Mouse (Mus musculus): ENCODE measurements around the gene Mdm2. TPM values are rescaled to one million over a fixed set of nuclear protein-coding genes. Genes with fewer than 3 reads are reported as not detected.

Gene Mdm2
- polyA plus RNA-seq, 1 experiment from 2014 or later = 22.0 TPM

GRCm38 (mm10) chr10:117645487-117645964 lies 65.0 kb downstream of the Mdm2 start:
- 65% methylated on average over 7 of the region's 7 CpGs for WGBS
- H3K9me3 ChIP-seq (replicated peaks; ENCODE audit: low read length) = no peaks in the 10 kb centered on the region
- ATAC-seq (replicated peaks; ENCODE audit: low FRiP score, low read depth) = no peak
- no peak overlapping the region for H3K9ac ChIP-seq (ENCODE audit: low read depth, low read length)
- TF ChIP-seq CTCF (IDR thresholded peaks at IDR 0.05; ENCODE audit: low read depth) = no peak
- no peaks in the 10 kb centered on the region for H3K36me3 ChIP-seq (ENCODE audit: insufficient read depth, low read length)
- H3K4me1 ChIP-seq (replicated peaks; ENCODE audit: insufficient read depth, low read length) = no peaks in the 10 kb centered on the region; the same call in 1 of the 2 replicates
- no peak for DNase-seq (ENCODE audit: low spot score)
- no peaks in the 10 kb centered on the region; the same call in 1 of the 2 replicates for H3K27me3 ChIP-seq (ENCODE audit: insufficient read depth, low read length)
- no peak overlapping the region for H3K27ac ChIP-seq
- H3K4me3 ChIP-seq (replicated peaks; ENCODE audit: low read depth, low read length) = no peak overlapping the region
- no peak overlapping the region for H3K4me2 ChIP-seq (ENCODE audit: low read length)

GRCm38 (mm10) chr10:117644828-117645227 lies 65.7 kb downstream of the Mdm2 start:
- Histone ChIP-seq H3K27me3 (ENCODE audit: insufficient read depth, low read length) (no peaks in the 10 kb centered on the region; the same call in 1 of the 2 replicates), H3K36me3 (ENCODE audit: insufficient read depth, low read length) (no peaks in the 10 kb centered on the region), H3K4me1 (replicated peaks; ENCODE audit: insufficient read depth, low read length) (no peaks in the 10 kb centered on the region; the same call in 1 of the 2 replicates), H3K9me3 (replicated peaks; ENCODE audit: low read length) (no peaks in the 10 kb centered on the region), H3K4me3 (replicated peaks; ENCODE audit: low read depth, low read length) (no peak overlapping the region), H3K27ac (no peak overlapping the region), H3K4me2 (ENCODE audit: low read length) (no peak overlapping the region), H3K9ac (ENCODE audit: low read depth, low read length) (no peak overlapping the region)
- ATAC-seq (replicated peaks; ENCODE audit: low FRiP score, low read depth) = no peak; the same call in 1 of the 2 replicates
- no peak for DNase-seq (ENCODE audit: low spot score)
- TF ChIP-seq CTCF (IDR thresholded peaks at IDR 0.05; ENCODE audit: low read depth) = no peak
- WGBS = 74% methylated on average over 11 of the region's 11 CpGs

GRCm38 (mm10) chr10:117644429-117644748 lies 66.2 kb downstream of the Mdm2 start:
- no peak for DNase-seq (ENCODE audit: low spot score)
- Histone ChIP-seq H3K27ac (no peak overlapping the region), H3K27me3 (ENCODE audit: insufficient read depth, low read length) (no peaks in the 10 kb centered on the region; the same call in 1 of the 2 replicates), H3K9me3 (replicated peaks; ENCODE audit: low read length) (no peaks in the 10 kb centered on the region), H3K36me3 (ENCODE audit: insufficient read depth, low read length) (no peaks in the 10 kb centered on the region), H3K4me3 (replicated peaks; ENCODE audit: low read depth, low read length) (no peak overlapping the region), H3K4me2 (ENCODE audit: low read length) (no peak overlapping the region), H3K4me1 (replicated peaks; ENCODE audit: insufficient read depth, low read length) (no peaks in the 10 kb centered on the region; the same call in 1 of the 2 replicates), H3K9ac (ENCODE audit: low read depth, low read length) (no peak overlapping the region)
- no peak for TF ChIP-seq CTCF (IDR thresholded peaks at IDR 0.05; ENCODE audit: low read depth)
- WGBS = 30% methylated on average over 8 of the region's 8 CpGs
- ATAC-seq (replicated peaks; ENCODE audit: low FRiP score, low read depth) = no peak

GRCm38 (mm10) chr10:117643711-117644428 lies 66.7 kb downstream of the Mdm2 start:
- 71% methylated on average over 12 of the region's 12 CpGs for WGBS
- ATAC-seq (replicated peaks; ENCODE audit: low FRiP score, low read depth) (no peak), DNase-seq (ENCODE audit: low spot score) (no peak)
- Histone ChIP-seq H3K27ac (no peak overlapping the region), H3K9ac (ENCODE audit: low read depth, low read length) (no peak overlapping the region), H3K9me3 (replicated peaks; ENCODE audit: low read length) (no peaks in the 10 kb centered on the region), H3K4me1 (replicated peaks; ENCODE audit: insufficient read depth, low read length) (no peaks in the 10 kb centered on the region; the same call in 1 of the 2 replicates), H3K36me3 (ENCODE audit: insufficient read depth, low read length) (no peaks in the 10 kb centered on the region), H3K4me2 (ENCODE audit: low read length) (no peak overlapping the region), H3K4me3 (replicated peaks; ENCODE audit: low read depth, low read length) (no peak overlapping the region), H3K27me3 (ENCODE audit: insufficient read depth, low read length) (no peaks in the 10 kb centered on the region; the same call in 1 of the 2 replicates)
- no peak for TF ChIP-seq CTCF (IDR thresholded peaks at IDR 0.05; ENCODE audit: low read depth)

GRCm38 (mm10) chr10:117643302-117643701 lies 67.3 kb downstream of the Mdm2 start:
- no peak for TF ChIP-seq CTCF (IDR thresholded peaks at IDR 0.05; ENCODE audit: low read depth)
- H3K27ac ChIP-seq = no peak overlapping the region
- no peak overlapping the region for H3K4me3 ChIP-seq (replicated peaks; ENCODE audit: low read depth, low read length)
- H3K27me3 ChIP-seq (ENCODE audit: insufficient read depth, low read length) = no peaks in the 10 kb centered on the region; the same call in 1 of the 2 replicates
- no peaks in the 10 kb centered on the region for H3K36me3 ChIP-seq (ENCODE audit: insufficient read depth, low read length)
- H3K4me1 ChIP-seq (replicated peaks; ENCODE audit: insufficient read depth, low read length) = no peaks in the 10 kb centered on the region; the same call in 1 of the 2 replicates
- WGBS = 73% methylated on average over 6 of the region's 6 CpGs
- H3K9ac ChIP-seq (ENCODE audit: low read depth, low read length) = no peak overlapping the region
- ATAC-seq (replicated peaks; ENCODE audit: low FRiP score, low read depth) (no peak), DNase-seq (ENCODE audit: low spot score) (no peak)
- H3K4me2 ChIP-seq (ENCODE audit: low read length) = no peak overlapping the region
- no peaks in the 10 kb centered on the region for H3K9me3 ChIP-seq (replicated peaks; ENCODE audit: low read length)

- H3K9ac ChIP-seq (ENCODE audit: low read depth, low read length) = no peak overlapping the region
- ATAC-seq (replicated peaks; ENCODE audit: low FRiP score, low read depth) = no peak
- 95% methylated on average over 15 of the region's 15 CpGs for WGBS
- H3K36me3 ChIP-seq (ENCODE audit: insufficient read depth, low read length) = no peaks in the 10 kb centered on the region
- no peaks in the 10 kb centered on the region for H3K9me3 ChIP-seq (replicated peaks; ENCODE audit: low read length)
- H3K4me1 ChIP-seq (replicated peaks; ENCODE audit: insufficient read depth, low read length) = no peaks in the 10 kb centered on the region; the same call in 1 of the 2 replicates
- DNase-seq (ENCODE audit: low spot score) = no peak
- H3K27me3 ChIP-seq (ENCODE audit: insufficient read depth, low read length) = no peaks in the 10 kb centered on the region; the same call in 1 of the 2 replicates
- no peak overlapping the region for H3K4me2 ChIP-seq (ENCODE audit: low read length)
- H3K27ac ChIP-seq = no peak overlapping the region
- TF ChIP-seq CTCF (IDR thresholded peaks at IDR 0.05; ENCODE audit: low read depth) = no peak
- no peak overlapping the region for H3K4me3 ChIP-seq (replicated peaks; ENCODE audit: low read depth, low read length)
Measured at GRCm38 (mm10) chr10:117642491-117643262, 67.9 kb downstream of the Mdm2 start.
